Mouse (Mus musculus) heart, embryonic 14.5 days (tissue): ENCODE data around the gene Cavin1. TPM values are rescaled to one million over a fixed set of nuclear protein-coding genes. Genes with fewer than 3 reads are reported as not detected.

Experiments
- ATAC-seq: fragments of 200-750 bp; cut with Nextera tagmentation; 2 replicates; pipeline ENCODE4 v1.8.0; 2017; ENCODE audit warnings: low read depth, moderate TSS enrichment; ENCODE audit not compliant: insufficient number of reproducible peaks, insufficient read depth, low FRiP score
- H3K27ac ChIP-seq, 2 experiments: fragments of 200-500 bp in 1 of 2; fragments of 300-500 bp in 1 of 2; sonication (generic) in 1 of 2; replicated peaks in 1 of 2; 2 replicates each; pipeline ENCODE4 v1.5.1; 2012 to 2014; ENCODE audit warnings: low read depth in 2 of 2, low read length in 2 of 2, control low read depth in 1 of 2, mild to moderate bottlenecking in 1 of 2, mixed read lengths in 1 of 2; ENCODE audit not compliant: control insufficient read depth in 1 of 2, insufficient read depth in 1 of 2
- H3K27me3 ChIP-seq: fragments of 300-500 bp; sonication (generic); 2 replicates; pipeline ENCODE4 v1.6.1; 2014; ENCODE audit warnings: mild to moderate bottlenecking, low read length, control low read depth; ENCODE audit not compliant: control insufficient read depth, insufficient read depth
- H3K36me3 ChIP-seq: fragments of 300-500 bp; sonication (generic); 2 replicates; pipeline ENCODE4 v1.6.1; 2014; ENCODE audit warnings: mild to moderate bottlenecking, control low read depth, low read length, mixed read lengths; ENCODE audit not compliant: control insufficient read depth, insufficient read depth
- H3K4me1 ChIP-seq, 2 experiments: fragments of 200-500 bp in 1 of 2; fragments of 300-500 bp in 1 of 2; sonication (generic) in 1 of 2; 2 replicates each; pipeline ENCODE4 v1.6.1; 2012 to 2014; ENCODE audit warnings: low read length in 2 of 2, control low read depth in 1 of 2, mixed read lengths in 1 of 2; ENCODE audit not compliant: control insufficient read depth in 2 of 2, insufficient read depth in 2 of 2
- H3K4me2 ChIP-seq: fragments of 300-500 bp; sonication (generic); 2 replicates; pipeline ENCODE4 v1.6.1; 2014; ENCODE audit warnings: mild to moderate bottlenecking, low read length
- H3K4me3 ChIP-seq, 2 experiments: fragments of 200-500 bp in 1 of 2; fragments of 300-500 bp in 1 of 2; sonication (generic) in 1 of 2; 2 replicates each; pipeline ENCODE4 v1.5.1; 2012 to 2014; ENCODE audit warnings: low read length in 2 of 2, mild to moderate bottlenecking in 2 of 2, control low read depth in 1 of 2, low read depth in 1 of 2, moderate library complexity in 1 of 2; ENCODE audit not compliant: control insufficient read depth in 1 of 2, insufficient read depth in 1 of 2
- H3K9ac ChIP-seq: fragments of 300-500 bp; sonication (generic); 2 replicates; pipeline ENCODE4 v1.6.1; 2014; ENCODE audit warnings: mild to moderate bottlenecking, low read length
- H3K9me3 ChIP-seq: fragments of 300-500 bp; sonication (generic); 2 replicates; pipeline ENCODE4 v1.6.1; 2016; ENCODE audit warnings: low read length, control low read depth; ENCODE audit not compliant: control insufficient read depth
- WGBS: fragments of 180-500 bp; shearing (Covaris S2); extraction: QIAGEN DNeasy Blood & Tissue Kit; methylation state at CpG from one replicate; pipeline ENCODE4 v1.1.7; 2014; 5-methylcytosine and 5-hydroxymethylcytosine counted together
- polyA plus RNA-seq: library from polyadenylated mRNA; unstranded; fragments of >200 nt; fragmentation: Nextera tagmentation; extraction: Ambion mirVana; gene quantifications from 2 replicates; pipeline ENCODE4 v1.2.1, GENCODE M21; 2014

Cavin1 gene
- polyA plus RNA-seq, 1 experiment from 2014 or later = 204 TPM

GRCm38 (mm10) chr11:100939512-100940151 is 31.1 kb downstream of the Cavin1 start, which contains the start of gene Stat3:
TSS of gene Stat3 (minus strand) at chr11:100939540.
- Histone ChIP-seq H3K9ac (peak within 1 kb of the TSS; percentile 96), H3K4me3 (peak within 1 kb of the TSS; percentile 72 to 99), H3K4me1 (peaks cover 3 to 30% of the 10 kb centered on the region in 2 experiments; a peak in 2 of 4 replicates), H3K4me2 (peak within 1 kb of the TSS; percentile 81), H3K9me3 (no peaks in the 10 kb centered on the region), H3K27ac (peak within 1 kb of the TSS; percentile 68 to 92), H3K36me3 (no peaks in the 10 kb centered on the region), H3K27me3 (no peaks in the 10 kb centered on the region)
- ATAC-seq = peak; percentile 98
- WGBS = under 1% methylated on average over 29 of the region's 29 CpGs

- no peak; the same call in 1 of the 2 replicates for ATAC-seq
- Histone ChIP-seq H3K27ac (peak overlapping the region; percentile 37 to 92), H3K9ac (peak overlapping the region; percentile 96), H3K27me3 (no peaks in the 10 kb centered on the region), H3K9me3 (no peaks in the 10 kb centered on the region), H3K4me1 (peaks cover 3 to 36% of the 10 kb centered on the region in 2 experiments; a peak in 2 of 4 replicates), H3K36me3 (peaks cover 3% of the 10 kb centered on the region; the same call in 1 of the 2 replicates), H3K4me3 (peak overlapping the region; percentile 72 to 99), H3K4me2 (peak overlapping the region; percentile 81)
- under 1% methylated on average over 46 of the region's 48 CpGs for WGBS
Observed at GRCm38 (mm10) chr11:100938711-100939511, 31.8 kb downstream of the Cavin1 start.

DNA sequence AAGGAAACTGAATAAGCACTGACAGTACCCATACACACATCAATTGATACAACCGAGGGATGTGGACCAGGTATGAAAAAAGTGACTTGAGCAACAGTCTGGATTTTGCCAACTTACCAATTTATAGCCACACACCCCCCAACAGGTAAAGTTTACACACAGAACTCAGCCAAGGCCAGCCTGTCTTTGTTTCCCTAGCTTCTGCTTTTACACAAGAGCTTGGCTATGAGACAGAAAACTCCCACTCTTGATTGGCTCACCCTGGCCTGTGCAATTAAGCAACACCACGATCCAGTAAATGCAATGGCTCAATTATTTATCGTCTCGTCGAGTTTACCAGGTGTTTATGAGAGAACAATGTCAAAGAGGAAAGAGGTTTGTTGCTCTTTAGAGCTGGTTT is 32.6 kb downstream of the Cavin1 start:
- Histone ChIP-seq H3K9me3 (no peaks in the 10 kb centered on the region), H3K4me2 (peak overlapping the region; percentile 81), H3K36me3 (peaks cover 3% of the 10 kb centered on the region; the same call in 1 of the 2 replicates), H3K27me3 (no peaks in the 10 kb centered on the region), H3K4me3 (peak overlapping the region; percentile 25 to 99; a peak in 3 of 4 replicates), H3K4me1 (peaks cover 3 to 36% of the 10 kb centered on the region in 2 experiments; a peak in 2 of 4 replicates), H3K27ac (peak overlapping the region; percentile 35 to 92; a peak in 2 of 4 replicates), H3K9ac (peak overlapping the region; percentile 96)
- 23% methylated on average over 5 of the region's 5 CpGs for WGBS
- ATAC-seq = no peak

DNA sequence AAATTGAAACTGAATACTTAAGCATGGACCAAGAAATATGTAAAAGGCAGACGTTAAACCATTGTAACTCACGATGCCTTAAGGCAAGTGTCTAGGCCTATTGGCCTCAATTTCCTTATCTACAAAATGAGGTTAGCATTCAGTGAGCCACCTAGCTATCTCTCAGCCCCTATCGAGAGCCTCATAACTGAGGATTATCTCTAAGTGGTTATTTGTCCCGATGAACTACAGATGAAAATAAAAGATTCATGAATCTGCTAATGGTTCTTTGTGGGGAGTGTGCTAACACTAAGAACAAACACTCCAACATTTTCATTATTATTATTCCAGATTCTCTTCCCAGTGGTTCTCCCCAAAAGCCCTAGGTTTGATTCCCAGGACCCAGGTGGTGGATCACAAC is 33.4 kb downstream of the Cavin1 start:
- Histone ChIP-seq H3K36me3 (peaks cover 6% of the 10 kb centered on the region; the same call in 1 of the 2 replicates), H3K9ac (0 out of 2 replicates have a peak overlapping the region, but pooled peaks have one; percentile 96), H3K27ac (0 out of 4 replicates have a peak overlapping the region, but pooled peaks of 1 of the 2 experiments have one; percentile 92), H3K27me3 (no peaks in the 10 kb centered on the region), H3K4me3 (peak overlapping the region in 1 of 2 experiments; percentile 99; a peak in 1 of 4 replicates), H3K4me1 (peaks cover 3 to 36% of the 10 kb centered on the region in 2 experiments; a peak in 2 of 4 replicates), H3K9me3 (no peaks in the 10 kb centered on the region), H3K4me2 (peak overlapping the region; percentile 81)
- no peak for ATAC-seq
- 30% methylated on average over 4 of the region's 4 CpGs for WGBS

DNA sequence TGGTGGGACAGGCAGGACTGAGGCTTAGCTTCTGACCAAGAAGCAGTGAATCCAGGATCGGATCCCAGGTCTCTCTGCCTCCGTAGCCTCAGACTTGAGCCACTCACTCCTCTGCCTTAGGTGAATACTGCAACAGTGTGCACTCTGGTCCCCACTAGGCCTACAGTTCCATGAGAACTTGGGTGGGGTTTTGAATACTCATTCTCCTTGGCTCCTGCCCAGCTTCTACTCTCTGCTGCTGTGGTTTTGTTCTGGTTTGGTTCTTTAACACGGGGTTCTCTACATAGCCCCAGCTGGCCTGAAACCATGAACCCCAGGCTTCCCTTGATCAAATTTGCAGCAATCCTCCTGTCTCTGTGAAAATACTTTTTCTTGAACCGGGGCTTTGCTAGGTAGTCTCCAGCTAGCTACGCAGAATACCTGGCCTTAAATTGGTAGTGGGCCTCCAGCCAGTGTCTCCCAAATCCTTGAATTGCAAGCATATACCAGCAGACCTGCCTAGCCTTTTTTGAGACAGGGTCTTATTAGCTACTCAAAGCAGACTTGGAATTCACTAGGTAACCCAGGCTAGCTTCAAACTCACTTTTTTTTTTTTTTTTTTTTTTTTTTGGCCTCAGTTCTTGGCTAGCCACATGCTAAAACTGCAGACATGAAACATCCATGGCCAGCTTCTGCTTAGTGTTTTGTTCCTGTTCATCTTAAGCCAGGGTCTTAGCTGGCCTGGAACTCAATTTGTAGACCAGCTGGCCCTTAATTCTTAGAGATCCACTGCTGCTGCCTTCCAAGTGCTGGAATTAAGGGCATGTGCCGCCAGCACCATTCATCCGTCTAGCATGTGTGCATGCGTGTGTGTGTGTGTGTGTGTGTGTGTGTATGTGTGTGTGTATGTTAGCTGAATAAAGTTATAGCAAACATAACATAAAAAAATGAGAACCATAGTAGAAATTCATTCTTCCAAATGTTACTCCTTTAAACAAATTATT is 35.0 kb downstream of the Cavin1 start:
- ATAC-seq = no peak
- Histone ChIP-seq H3K4me2 (no peak overlapping the region), H3K4me3 (no peak overlapping the region), H3K9me3 (no peaks in the 10 kb centered on the region), H3K9ac (no peak overlapping the region), H3K36me3 (peaks cover 6% of the 10 kb centered on the region), H3K27ac (no peak overlapping the region), H3K27me3 (no peaks in the 10 kb centered on the region), H3K4me1 (peaks cover 3 to 39% of the 10 kb centered on the region in 2 experiments; a peak in 2 of 4 replicates)
- WGBS = 88% methylated on average over 8 of the region's 8 CpGs

DNA sequence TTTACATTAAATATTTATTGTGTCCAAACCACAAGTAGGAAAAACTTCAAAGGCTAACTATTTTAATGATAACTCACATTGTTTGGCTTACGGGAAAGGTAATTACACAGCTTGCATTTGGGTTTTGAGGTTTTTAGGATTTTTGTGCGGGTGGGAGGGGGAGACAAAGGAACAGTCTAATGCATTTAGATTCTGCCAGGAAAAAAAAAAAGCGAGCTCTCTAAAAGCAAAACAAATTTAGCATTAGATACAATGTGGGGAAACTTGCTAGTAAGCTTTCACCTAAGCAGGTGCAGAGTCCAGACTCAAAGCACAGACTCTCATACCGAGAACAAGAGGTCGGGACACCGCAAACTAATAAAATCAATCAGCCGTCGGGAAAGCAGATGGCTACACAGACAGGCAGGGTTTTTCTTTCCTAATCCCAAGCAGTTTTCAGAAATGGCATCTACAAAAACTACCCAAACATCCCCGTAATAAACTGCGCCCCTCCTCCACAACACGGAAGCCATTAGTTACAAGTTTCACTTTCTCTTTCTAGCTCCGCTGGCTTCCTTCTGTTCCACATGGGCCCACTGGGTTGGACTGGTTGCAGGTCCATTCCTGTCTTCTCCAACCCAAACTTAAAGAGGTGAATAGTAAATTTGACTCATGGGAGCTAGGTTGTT is 39.3 kb downstream of the Cavin1 start:
- Histone ChIP-seq H3K9ac (peak overlapping the region; percentile 54), H3K4me3 (peak overlapping the region; percentile 14 to 27; a peak in 3 of 4 replicates)
- ATAC-seq = no peak

More for the DNA sequence above, 39.3 kb downstream of the Cavin1 start:
- H3K27me3 ChIP-seq = no peaks in the 10 kb centered on the region
- no peaks in the 10 kb centered on the region for H3K9me3 ChIP-seq
- peaks cover 2 to 22% of the 10 kb centered on the region in 2 experiments; a peak in 2 of 4 replicates for H3K4me1 ChIP-seq
- 77% methylated on average over 12 of the region's 12 CpGs for WGBS
- H3K27ac ChIP-seq = peak overlapping the region in 1 of 2 experiments; percentile 33; a peak in 1 of 4 replicates
- H3K4me2 ChIP-seq = peak overlapping the region; percentile 47
- peaks cover 6% of the 10 kb centered on the region for H3K36me3 ChIP-seq
